Mouse (Mus musculus) kidney, postnatal 0 days (tissue): ENCODE measurements at regions not wholly inside any gene's neighbourhood (a gene's known extent, or its start where the extent isn't known, plus 50 kb on each side); places are given as distances from the start of the nearest gene placed in this dataset.

ENCODE experiments used
- ATAC-seq: fragments of 200-750 bp; cut with Nextera tagmentation; replicated peaks from 2 replicates; pipeline ENCODE4 v1.8.0; 2017; ENCODE audit warnings: low read depth, moderate number of reproducible peaks, moderate TSS enrichment, moderate library complexity; ENCODE audit not compliant: low FRiP score
- DNase-seq: peaks from one replicate; pipeline ENCODE4 v3.0.0-alpha.2; 2016; ENCODE audit warnings: low spot score
- H3K27ac ChIP-seq: fragments of 300-500 bp; sonication (generic); 2 replicates; pipeline ENCODE4 v1.5.1; 2014; ENCODE audit warnings: mild to moderate bottlenecking
- H3K27me3 ChIP-seq: fragments of 300-500 bp; sonication (generic); 2 replicates; pipeline ENCODE4 v1.6.1; 2014; ENCODE audit warnings: low read length, mixed read lengths; ENCODE audit not compliant: insufficient read depth
- H3K36me3 ChIP-seq: fragments of 300-500 bp; sonication (generic); 2 replicates; pipeline ENCODE4 v1.6.1; 2014; ENCODE audit warnings: low read length, mixed read lengths; ENCODE audit not compliant: insufficient read depth
- H3K4me1 ChIP-seq: fragments of 300-500 bp; sonication (generic); replicated peaks from 2 replicates; pipeline ENCODE4 v1.6.1; 2014; ENCODE audit warnings: antibody characterized with exemption, low read length, mixed read lengths; ENCODE audit not compliant: insufficient read depth
- H3K4me2 ChIP-seq: fragments of 300-500 bp; sonication (generic); 2 replicates; pipeline ENCODE4 v1.6.1; 2014; ENCODE audit warnings: mild to moderate bottlenecking, low read length, moderate library complexity, mixed read lengths
- H3K4me3 ChIP-seq: fragments of 300-500 bp; sonication (generic); replicated peaks from 2 replicates; pipeline ENCODE4 v1.5.1; 2014; ENCODE audit warnings: low read depth, low read length
- H3K9ac ChIP-seq: fragments of 300-500 bp; sonication (generic); 2 replicates; pipeline ENCODE4 v1.6.1; 2014; ENCODE audit warnings: low read depth, low read length
- H3K9me3 ChIP-seq: fragments of 300-500 bp; sonication (generic); replicated peaks from 2 replicates; pipeline ENCODE4 v1.6.1; 2016; ENCODE audit warnings: low read length, inconsistent platforms, mixed read lengths
- CTCF ChIP-seq: IDR thresholded peaks from 2 replicates; pipeline ENCODE4 v1.5.1; 2016; ENCODE audit warnings: antibody characterized with exemption, low read depth, mild to moderate bottlenecking, moderate library complexity
- WGBS: fragments of 180-500 bp; shearing (Covaris S2); extraction: QIAGEN DNeasy Blood & Tissue Kit; methylation state at CpG from one replicate; pipeline ENCODE4 v1.1.7; 2014; 5-methylcytosine and 5-hydroxymethylcytosine counted together

DNA sequence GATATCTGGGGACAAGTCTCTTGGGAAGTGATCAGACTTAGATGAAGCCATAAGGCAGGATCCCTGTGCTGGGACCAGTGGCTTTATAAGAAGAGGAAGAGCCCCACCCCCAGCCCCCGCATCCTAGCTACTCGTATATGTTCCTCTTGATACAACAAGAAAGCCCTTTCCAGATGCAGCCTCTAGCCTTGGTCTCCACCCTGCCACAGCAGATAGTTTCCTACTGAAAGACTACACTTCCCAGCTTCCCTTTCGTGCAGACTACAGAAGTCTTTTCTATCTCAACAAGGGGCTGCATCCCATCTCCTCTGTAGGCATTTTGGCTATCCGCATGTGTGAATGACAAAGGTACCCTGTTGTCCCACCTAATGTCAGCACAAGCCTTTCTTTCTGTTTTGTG is 119.8 kb upstream of the Klf3 start:
- DNase-seq = no peak
- H3K27ac ChIP-seq = no peak overlapping the region
- H3K27me3 ChIP-seq = no peaks in the 10 kb centered on the region
- no peaks in the 10 kb centered on the region for H3K9me3 ChIP-seq
- H3K36me3 ChIP-seq = no peaks in the 10 kb centered on the region
- no peak overlapping the region for H3K9ac ChIP-seq
- no peak overlapping the region for H3K4me3 ChIP-seq
- H3K4me1 ChIP-seq = no peaks in the 10 kb centered on the region
- WGBS = 84% methylated on average over 4 of the region's 4 CpGs
- no peak for ATAC-seq
- TF ChIP-seq CTCF = no peak
- H3K4me2 ChIP-seq = no peak overlapping the region

- Histone ChIP-seq H3K27me3 (no peaks in the 10 kb centered on the region), H3K9ac (no peak overlapping the region), H3K4me2 (no peak overlapping the region), H3K27ac (no peak overlapping the region), H3K4me3 (no peak overlapping the region), H3K9me3 (no peaks in the 10 kb centered on the region), H3K36me3 (no peaks in the 10 kb centered on the region), H3K4me1 (no peaks in the 10 kb centered on the region)
- no peak for TF ChIP-seq CTCF
- DNase-seq (no peak), ATAC-seq (no peak)
- 82% methylated on average over 5 of the region's 5 CpGs for WGBS
Observed at GRCm38 (mm10) chr5:64684275-64684674, 118.9 kb upstream of the Klf3 start.

GRCm38 (mm10) chr5:64690148-64690547 is 113.0 kb upstream of the Klf3 start:
- H3K27ac ChIP-seq = no peak overlapping the region
- no peak overlapping the region for H3K9ac ChIP-seq
- H3K4me1 ChIP-seq = no peaks in the 10 kb centered on the region
- H3K36me3 ChIP-seq = no peaks in the 10 kb centered on the region
- no peak for TF ChIP-seq CTCF
- no peak overlapping the region for H3K4me2 ChIP-seq
- DNase-seq = no peak
- H3K4me3 ChIP-seq = no peak overlapping the region
- H3K9me3 ChIP-seq = no peaks in the 10 kb centered on the region
- no peaks in the 10 kb centered on the region for H3K27me3 ChIP-seq
- WGBS = 87% methylated on average over 7 of the region's 7 CpGs
- ATAC-seq = no peak

- H3K36me3 ChIP-seq = no peaks in the 10 kb centered on the region
- WGBS = 94% methylated on average over 8 of the region's 8 CpGs
- H3K27me3 ChIP-seq = no peaks in the 10 kb centered on the region
- H3K9me3 ChIP-seq = no peaks in the 10 kb centered on the region
- H3K4me1 ChIP-seq = no peaks in the 10 kb centered on the region
- H3K9ac ChIP-seq = no peak overlapping the region
- no peak for DNase-seq
- ATAC-seq = no peak
- H3K27ac ChIP-seq = no peak overlapping the region
- no peak overlapping the region for H3K4me2 ChIP-seq
- no peak for TF ChIP-seq CTCF
- no peak overlapping the region for H3K4me3 ChIP-seq
Observed at GRCm38 (mm10) chr5:64691406-64692100, 111.6 kb upstream of the Klf3 start.

- ATAC-seq (no peak), DNase-seq (no peak)
- Histone ChIP-seq H3K9ac (no peak overlapping the region), H3K36me3 (no peaks in the 10 kb centered on the region), H3K27me3 (no peaks in the 10 kb centered on the region), H3K4me1 (no peaks in the 10 kb centered on the region), H3K9me3 (no peaks in the 10 kb centered on the region), H3K4me2 (no peak overlapping the region), H3K27ac (no peak overlapping the region), H3K4me3 (no peak overlapping the region)
- WGBS = 96% methylated on average over 11 of the region's 11 CpGs
- TF ChIP-seq CTCF = no peak
Observed at GRCm38 (mm10) chr5:64692335-64692734, 110.9 kb upstream of the Klf3 start.

DNA sequence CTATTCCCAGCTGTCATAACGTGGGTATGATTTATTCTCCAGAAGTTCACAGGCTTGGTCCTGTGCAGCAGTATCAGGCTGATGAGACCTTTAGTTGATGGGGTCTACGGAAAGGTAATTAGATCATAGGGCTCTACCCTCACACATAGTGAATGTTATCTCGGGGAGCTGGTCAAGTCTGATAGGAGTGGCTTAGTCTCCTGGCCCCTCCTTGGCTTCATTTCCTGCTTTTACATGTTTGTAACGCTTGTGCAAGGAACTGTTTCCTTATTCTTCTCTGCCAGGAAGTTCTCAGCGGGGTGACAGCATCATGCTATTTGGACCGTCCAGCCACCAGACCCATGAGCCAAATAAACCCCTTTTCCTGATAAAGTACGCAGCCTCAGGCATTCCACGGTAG is 109.6 kb upstream of the Klf3 start:
- Histone ChIP-seq H3K4me1 (no peaks in the 10 kb centered on the region), H3K4me2 (no peak overlapping the region), H3K4me3 (no peak overlapping the region), H3K27ac (no peak overlapping the region), H3K9ac (no peak overlapping the region), H3K27me3 (no peaks in the 10 kb centered on the region), H3K9me3 (no peaks in the 10 kb centered on the region), H3K36me3 (no peaks in the 10 kb centered on the region)
- no peak for TF ChIP-seq CTCF
- 80% methylated on average over 8 of the region's 8 CpGs for WGBS
- ATAC-seq (no peak), DNase-seq (no peak)

GRCm38 (mm10) chr5:64694606-64695005 is 108.6 kb upstream of the Klf3 start:
- H3K4me2 ChIP-seq = no peak overlapping the region
- DNase-seq = no peak
- no peak overlapping the region for H3K9ac ChIP-seq
- no peak overlapping the region for H3K4me3 ChIP-seq
- no peaks in the 10 kb centered on the region for H3K36me3 ChIP-seq
- WGBS = 56% methylated on average over 8 of the region's 8 CpGs
- no peaks in the 10 kb centered on the region for H3K27me3 ChIP-seq
- no peak overlapping the region for H3K27ac ChIP-seq
- TF ChIP-seq CTCF = no peak
- H3K4me1 ChIP-seq = no peaks in the 10 kb centered on the region
- ATAC-seq = no peak
- no peaks in the 10 kb centered on the region for H3K9me3 ChIP-seq
